14 mouse cellular contexts compared by ENCODE assay signal in genomic region chr1:182645211-182645668, GRCm38 (mm10).
A peak's percentile ranks its signal among the peaks of the same experiment; 100 is the strongest.
DNase-seq lines count a peak whose midpoint lies in the region; ATAC-seq lines count a peak whose summit lies in the region.
"Had no signal": no experiment of that assay in that cellular context is flagged by ENCODE, and none has a peak within 500 bp of the region (broad histone marks: within the 10 kb centered on the region; RNA-seq: fewer than 3 reads in every experiment).

No protein-coding gene starts in this region.

- peak; percentile 67 for ATAC-seq in forebrain, embryonic 15.5 days (replicated peaks)
- peak; percentile 61 for ATAC-seq in midbrain, embryonic 11.5 days (ENCODE audit: low FRiP score)
- peak; percentile 50; the same call in 1 of the 2 replicates for ATAC-seq in stomach, embryonic 15.5 days (ENCODE audit: insufficient read depth, low FRiP score, low read depth)

- H3K4me1 ChIP-seq in forebrain, embryonic 15.5 days, result peaks cover 17% of the 10 kb centered on the region
- peaks cover 9% of the 10 kb centered on the region for H3K4me1 ChIP-seq in midbrain, embryonic 11.5 days (ENCODE audit: control insufficient read depth, insufficient read depth, low read length)
- peaks cover 6% of the 10 kb centered on the region for H3K4me1 ChIP-seq in stomach, embryonic 15.5 days

- H3K27ac ChIP-seq in forebrain, embryonic 15.5 days (replicated peaks), result peak overlapping the region; percentile 12; the same call in 1 of the 2 replicates
- H3K27ac ChIP-seq in midbrain, embryonic 11.5 days (ENCODE audit: low read depth, low read length), result no peak overlapping the region
- no peak overlapping the region for H3K27ac ChIP-seq in stomach, embryonic 15.5 days
- H3K27ac ChIP-seq: heart, embryonic 10.5 days; left cerebral cortex, adult 2 months; limb, embryonic 15.5 days had no signal

- no peak overlapping the region for H3K9ac ChIP-seq in forebrain, embryonic 15.5 days (replicated peaks)
- H3K9ac ChIP-seq in midbrain, embryonic 11.5 days (ENCODE audit: low read length), result no peak overlapping the region
- H3K9ac ChIP-seq in stomach, embryonic 15.5 days, result no peak overlapping the region
- H3K9ac ChIP-seq: limb, embryonic 15.5 days had no signal

- WGBS in forebrain, embryonic 15.5 days, result 42% methylated on average over 6 of the region's 6 CpGs
- 69% methylated on average over 6 of the region's 6 CpGs for WGBS in midbrain, embryonic 11.5 days
- 24% methylated on average over 6 of the region's 6 CpGs for WGBS in stomach, embryonic 15.5 days

- peak; percentile 16 for DNase-seq in ovary, adult 18-20 months (ENCODE audit: low spot score)
- DNase-seq in ovary, postnatal 14 days (ENCODE audit: low spot score), result no peak
- DNase-seq in midbrain, embryonic 11.5 days (ENCODE audit: low spot score, missing footprints), result peak; percentile 87
- no peak for DNase-seq in gastrocnemius, adult 8-10 months (ENCODE audit: low spot score in 2 of 2)
- DNase-seq in thymus, postnatal 25 days, result no peak
- no peak for DNase-seq in cerebellum, adult 8-10 months
- DNase-seq: adrenal gland, postnatal 10 days; cerebellum, adult 18-20 months; kidney, postnatal 10 days had no signal

- no peak overlapping the region for H3K4me3 ChIP-seq in forebrain, embryonic 15.5 days
- no peak overlapping the region for H3K4me3 ChIP-seq in midbrain, embryonic 11.5 days (ENCODE audit: low read depth, low read length)
- no peak overlapping the region for H3K4me3 ChIP-seq in stomach, embryonic 15.5 days (replicated peaks)
- H3K4me3 ChIP-seq: heart, embryonic 10.5 days; left cerebral cortex, adult 2 months; limb, embryonic 15.5 days had no signal

- H3K9me3 ChIP-seq in forebrain, embryonic 15.5 days, result no peaks in the 10 kb centered on the region
- no peaks in the 10 kb centered on the region for H3K9me3 ChIP-seq in midbrain, embryonic 11.5 days (ENCODE audit: control insufficient read depth, low read length)
- H3K9me3 ChIP-seq in stomach, embryonic 15.5 days, result no peaks in the 10 kb centered on the region
- H3K9me3 ChIP-seq: heart, embryonic 10.5 days; limb, embryonic 15.5 days had no signal

- no peaks in the 10 kb centered on the region for H3K36me3 ChIP-seq in forebrain, embryonic 15.5 days
- H3K36me3 ChIP-seq in midbrain, embryonic 11.5 days (ENCODE audit: control insufficient read depth, insufficient read depth, low read length), result no peaks in the 10 kb centered on the region
- H3K36me3 ChIP-seq in stomach, embryonic 15.5 days, result no peaks in the 10 kb centered on the region
- H3K36me3 ChIP-seq: heart, embryonic 10.5 days; limb, embryonic 15.5 days had no signal

- no peak overlapping the region for H3K4me2 ChIP-seq in forebrain, embryonic 15.5 days (replicated peaks)
- H3K4me2 ChIP-seq in midbrain, embryonic 11.5 days, result no peak overlapping the region
- no peak overlapping the region for H3K4me2 ChIP-seq in stomach, embryonic 15.5 days
- H3K4me2 ChIP-seq: limb, embryonic 15.5 days had no signal

- H3K27me3 ChIP-seq in forebrain, embryonic 15.5 days, result no peaks in the 10 kb centered on the region
- H3K27me3 ChIP-seq in midbrain, embryonic 11.5 days (ENCODE audit: control insufficient read depth, insufficient read depth, low read length), result no peaks in the 10 kb centered on the region
- H3K27me3 ChIP-seq in stomach, embryonic 15.5 days (replicated peaks), result no peaks in the 10 kb centered on the region
- H3K27me3 ChIP-seq: limb, embryonic 15.5 days had no signal

Comparison
In these comparisons a context has a peak if more than half of its experiments do, and no peak if none do; other contexts are left out.
1. DNase-seq: peak in ovary, adult 18-20 months (single experiment) and midbrain, embryonic 11.5 days (single experiment); none in ovary, postnatal 14 days (single experiment), gastrocnemius, adult 8-10 months (0 of 2), thymus, postnatal 25 days (single experiment) and cerebellum, adult 8-10 months (single experiment).
2. Peak in every context shown above with its lines, with median percentiles within 50 percentile points of each other: ATAC-seq.